Mouse (Mus musculus) central nervous system, embryonic 18 days (tissue): ENCODE results near the gene Dcx. TPM values are rescaled to one million over a fixed set of nuclear protein-coding genes. Genes with fewer than 3 reads are reported as not detected.

Source experiments
- polyA plus RNA-seq: library from polyadenylated mRNA; depleted of rRNA; stranded (reverse); fragments of >200 nt; gene quantifications from 2 replicates; pipeline ENCODE4 v1.2.3, GENCODE M21; 2012; rRNA removed

The Dcx gene
- 243 and 249 TPM in 2 replicates for polyA plus RNA-seq

DNA sequence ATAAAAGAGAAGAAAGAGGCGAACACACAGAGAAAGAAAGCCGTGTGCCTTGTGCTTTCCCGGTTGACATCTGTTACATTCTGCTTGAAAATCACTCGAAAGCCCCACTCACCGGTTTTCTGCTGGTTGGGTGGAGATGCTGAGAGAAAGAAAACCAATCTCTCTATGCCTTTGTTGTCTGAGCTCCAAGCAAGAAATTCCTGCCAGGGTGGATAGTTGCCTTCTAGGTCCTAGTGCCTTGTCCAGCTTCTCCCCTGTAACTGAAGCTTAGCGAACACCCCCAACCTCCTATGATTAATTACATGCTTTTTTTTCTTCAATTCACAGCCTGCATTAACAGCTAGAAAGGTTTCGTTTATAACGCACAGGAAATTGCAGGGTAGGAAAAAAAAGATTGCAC, at the start of gene Dcx:
TSS of gene Dcx (minus strand) at position 354 of the 400 bp plus-strand sequence.

DNA sequence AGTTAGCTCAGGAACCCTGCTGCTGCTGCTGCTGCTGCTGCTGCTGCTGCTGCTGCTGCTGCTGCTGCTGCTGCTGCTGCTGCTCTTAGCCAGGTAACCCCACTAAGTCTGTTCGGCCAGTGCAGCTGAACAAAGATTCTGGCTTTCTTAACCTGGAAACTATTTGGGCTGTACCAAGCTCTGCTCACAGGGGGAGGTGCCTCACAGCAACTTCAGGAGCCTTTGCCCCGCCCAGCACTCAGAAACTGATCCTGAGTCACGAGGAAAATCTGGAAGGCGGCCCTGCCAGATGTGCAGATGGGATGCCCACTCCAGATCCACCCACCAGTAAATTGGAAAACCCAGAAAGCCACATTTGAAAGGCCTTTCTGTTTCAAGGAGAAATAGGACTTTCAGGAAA, 105.9 kb downstream of the Dcx start, which contains the start of gene Capn6:
TSS of gene Capn6 (minus strand) at position 203 of the 400 bp plus-strand sequence.

Other genes with a start within 250 kb of the Dcx start
- gene Capn6, start 105.9 kb downstream of the Dcx start, polyA plus RNA-seq: 6.8 and 17.9 TPM in 2 replicates
- 0.27 and 0.36 TPM in 2 replicates for gene A730046J19Rik, start 220.4 kb upstream of the Dcx start, polyA plus RNA-seq